Mouse (Mus musculus) neural tube, embryonic 15.5 days (tissue): Measurements from ENCODE around the gene Ntn5. TPM values are rescaled to one million over a fixed set of nuclear protein-coding genes. Genes with fewer than 3 reads are reported as not detected.
A peak's percentile ranks its signal among the peaks of the same experiment; 100 is the strongest.

Source experiments
- ATAC-seq: fragments of 200-750 bp; cut with Nextera tagmentation; 2 replicates; pipeline ENCODE4 v1.8.0; 2017; ENCODE audit warnings: mild to moderate bottlenecking, moderate TSS enrichment, moderate library complexity; ENCODE audit not compliant: low FRiP score
- H3K27ac ChIP-seq: fragments of 300-500 bp; sonication (generic); replicated peaks from 2 replicates; pipeline ENCODE4 v1.5.1; 2015; ENCODE audit warnings: mild to moderate bottlenecking, inconsistent platforms
- H3K27me3 ChIP-seq: fragments of 300-500 bp; sonication (generic); replicated peaks from 2 replicates; pipeline ENCODE4 v1.6.1; 2015; ENCODE audit warnings: inconsistent platforms
- H3K36me3 ChIP-seq: fragments of 300-500 bp; sonication (generic); 2 replicates; pipeline ENCODE4 v1.6.1; 2015; ENCODE audit warnings: inconsistent platforms
- H3K4me1 ChIP-seq: fragments of 300-500 bp; sonication (generic); 2 replicates; pipeline ENCODE4 v1.6.1; 2015; ENCODE audit warnings: inconsistent platforms
- H3K4me2 ChIP-seq: fragments of 300-500 bp; sonication (generic); 2 replicates; pipeline ENCODE4 v1.6.1; 2015; ENCODE audit warnings: inconsistent platforms, mild to moderate bottlenecking, moderate library complexity
- H3K4me3 ChIP-seq: fragments of 300-500 bp; sonication (generic); replicated peaks from 2 replicates; pipeline ENCODE4 v1.5.1; 2015; ENCODE audit warnings: mild to moderate bottlenecking, inconsistent platforms
- H3K9ac ChIP-seq: fragments of 300-500 bp; sonication (generic); replicated peaks from 2 replicates; pipeline ENCODE4 v1.6.1; 2015; ENCODE audit warnings: mild to moderate bottlenecking, inconsistent platforms
- H3K9me3 ChIP-seq: fragments of 300-500 bp; sonication (generic); replicated peaks from 2 replicates; pipeline ENCODE4 v1.6.1; 2016; ENCODE audit warnings: inconsistent platforms
- WGBS: fragments of 180-500 bp; shearing (Covaris S2); methylation state at CpG from one replicate; pipeline ENCODE4 v1.1.7; 2015; ENCODE audit warnings: mixed read lengths; 5-methylcytosine and 5-hydroxymethylcytosine counted together
- polyA plus RNA-seq: library from polyadenylated mRNA; unstranded; fragments of >200 nt; fragmentation: Nextera tagmentation; extraction: Ambion mirVana; gene quantifications from 2 replicates; pipeline ENCODE4 v1.2.1, GENCODE M21; 2015

The Ntn5 gene
- polyA plus RNA-seq, 1 experiment from 2014 or later, result 1.9 TPM

- Histone ChIP-seq H3K9me3 (no peaks in the 10 kb centered on the region), H3K27ac (no peak overlapping the region), H3K4me2 (no peak overlapping the region), H3K27me3 (no peaks in the 10 kb centered on the region), H3K4me3 (no peak overlapping the region), H3K9ac (no peak overlapping the region), H3K36me3 (no peaks in the 10 kb centered on the region), H3K4me1 (peaks cover 12% of the 10 kb centered on the region)
- ATAC-seq, result no peak
- 66% methylated on average over 3 of the region's 3 CpGs for WGBS
These were observed 3.0 kb downstream of the Ntn5 start for GRCm38 (mm10) chr7:45686841-45687240.

GRCm38 (mm10) chr7:45689099-45689498, 5.3 kb downstream of the Ntn5 start:
- Histone ChIP-seq H3K9ac (no peak overlapping the region), H3K9me3 (no peaks in the 10 kb centered on the region), H3K36me3 (no peaks in the 10 kb centered on the region), H3K27me3 (no peaks in the 10 kb centered on the region), H3K27ac (no peak overlapping the region), H3K4me2 (no peak overlapping the region), H3K4me1 (peaks cover 6% of the 10 kb centered on the region), H3K4me3 (no peak overlapping the region)
- ATAC-seq, result no peak
- 55% methylated on average over 6 of the region's 6 CpGs for WGBS

GRCm38 (mm10) chr7:45689800-45690199, 6.0 kb downstream of the Ntn5 start:
- Histone ChIP-seq H3K27me3 (no peaks in the 10 kb centered on the region), H3K4me2 (no peak overlapping the region), H3K27ac (no peak overlapping the region), H3K4me1 (peaks cover 6% of the 10 kb centered on the region), H3K36me3 (no peaks in the 10 kb centered on the region), H3K4me3 (no peak overlapping the region), H3K9ac (no peak overlapping the region), H3K9me3 (no peaks in the 10 kb centered on the region)
- WGBS, result 86% methylated on average over 11 of the region's 11 CpGs
- ATAC-seq, result no peak

GRCm38 (mm10) chr7:45692364-45692763, 8.5 kb downstream of the Ntn5 start:
- Histone ChIP-seq H3K9me3 (no peaks in the 10 kb centered on the region), H3K9ac (no peak overlapping the region), H3K36me3 (no peaks in the 10 kb centered on the region), H3K27ac (no peak overlapping the region), H3K27me3 (no peaks in the 10 kb centered on the region), H3K4me2 (no peak overlapping the region), H3K4me1 (no peaks in the 10 kb centered on the region), H3K4me3 (no peak overlapping the region)
- WGBS, result 92% methylated on average over 2 of the region's 2 CpGs
- ATAC-seq, result no peak

- Histone ChIP-seq H3K27ac (no peak within 1 kb of the TSS), H3K4me1 (peaks cover 4% of the 10 kb centered on the region; the same call in 1 of the 2 replicates), H3K4me3 (no peak within 1 kb of the TSS), H3K27me3 (0 out of 2 replicates have a peak, but pooled peaks cover 5% of the 10 kb centered on the region), H3K36me3 (no peaks in the 10 kb centered on the region), H3K4me2 (no peak within 1 kb of the TSS), H3K9ac (no peak within 1 kb of the TSS), H3K9me3 (no peaks in the 10 kb centered on the region)
- no peak for ATAC-seq
- WGBS, result 88% methylated on average over 50 of the region's 50 CpGs
These were observed 10.2 kb downstream of the Ntn5 start, which contains the start of gene Sec1 for GRCm38 (mm10) chr7:45693921-45694591. TSS of gene Sec1 (minus strand) at chr7:45694402.

GRCm38 (mm10) chr7:45695098-45695497, 11.3 kb downstream of the Ntn5 start:
- Histone ChIP-seq H3K27me3 (0 out of 2 replicates have a peak, but pooled peaks cover 5% of the 10 kb centered on the region), H3K9me3 (no peaks in the 10 kb centered on the region), H3K4me1 (peaks cover 14% of the 10 kb centered on the region), H3K9ac (no peak overlapping the region), H3K27ac (no peak overlapping the region), H3K36me3 (no peaks in the 10 kb centered on the region), H3K4me2 (no peak overlapping the region), H3K4me3 (no peak overlapping the region)
- 7% methylated on average over 6 of the region's 6 CpGs for WGBS
- no peak for ATAC-seq

- no peak for ATAC-seq
- Histone ChIP-seq H3K27me3 (0 out of 2 replicates have a peak, but pooled peaks cover 5% of the 10 kb centered on the region), H3K4me2 (no peak overlapping the region), H3K4me1 (peaks cover 38% of the 10 kb centered on the region), H3K4me3 (no peak overlapping the region), H3K27ac (no peak overlapping the region), H3K36me3 (no peaks in the 10 kb centered on the region), H3K9ac (no peak overlapping the region), H3K9me3 (no peaks in the 10 kb centered on the region)
- WGBS, result 85% methylated on average over 6 of the region's 7 CpGs
These were observed 14.1 kb downstream of the Ntn5 start for GRCm38 (mm10) chr7:45697894-45698293.

GRCm38 (mm10) chr7:45699523-45700141, 15.8 kb downstream of the Ntn5 start, which contains the start of gene Car11:
TSS of gene Car11 (plus strand) at chr7:45699843.
- Histone ChIP-seq H3K4me2 (peak within 1 kb of the TSS; percentile 96), H3K4me3 (peak within 1 kb of the TSS; percentile 58), H3K4me1 (peaks cover 51% of the 10 kb centered on the region), H3K9ac (peak within 1 kb of the TSS; percentile 80), H3K9me3 (no peaks in the 10 kb centered on the region), H3K36me3 (no peaks in the 10 kb centered on the region), H3K27me3 (0 out of 2 replicates have a peak, but pooled peaks cover 5% of the 10 kb centered on the region), H3K27ac (peak within 1 kb of the TSS; percentile 81)
- ATAC-seq, result peak; percentile 6
- under 1% methylated on average over 36 of the region's 36 CpGs for WGBS

- Histone ChIP-seq H3K27ac (peak overlapping the region; percentile 81), H3K27me3 (0 out of 2 replicates have a peak, but pooled peaks cover 5% of the 10 kb centered on the region), H3K4me1 (peaks cover 55% of the 10 kb centered on the region), H3K36me3 (no peaks in the 10 kb centered on the region), H3K4me2 (peak overlapping the region; percentile 96), H3K4me3 (peak overlapping the region; percentile 58), H3K9me3 (no peaks in the 10 kb centered on the region), H3K9ac (peak overlapping the region; percentile 80)
- under 1% methylated on average over 20 of the region's 20 CpGs for WGBS
- 0 out of 2 replicates have a peak, but pooled peaks have one; percentile 1 for ATAC-seq
These were observed 16.6 kb downstream of the Ntn5 start for GRCm38 (mm10) chr7:45700301-45701015.

- Histone ChIP-seq H3K27me3 (0 out of 2 replicates have a peak, but pooled peaks cover 5% of the 10 kb centered on the region), H3K4me1 (peaks cover 61% of the 10 kb centered on the region), H3K4me2 (peak overlapping the region; percentile 96), H3K27ac (peak overlapping the region; percentile 81; the same call in 1 of the 2 replicates), H3K36me3 (no peaks in the 10 kb centered on the region), H3K9me3 (no peaks in the 10 kb centered on the region), H3K9ac (peak overlapping the region; percentile 80), H3K4me3 (peak overlapping the region; percentile 58)
- no peak for ATAC-seq
- WGBS, result 26% methylated on average over 11 of the region's 11 CpGs
These were observed 17.2 kb downstream of the Ntn5 start for GRCm38 (mm10) chr7:45701072-45701471.

- WGBS, result 88% methylated on average over 11 of the region's 11 CpGs
- peaks cover 67% of the 10 kb centered on the region for H3K4me1 ChIP-seq
- H3K27ac ChIP-seq, result no peak overlapping the region
- no peak overlapping the region for H3K9ac ChIP-seq
- H3K36me3 ChIP-seq, result no peaks in the 10 kb centered on the region
- peak overlapping the region; percentile 58; the same call in 1 of the 2 replicates for H3K4me3 ChIP-seq
- H3K27me3 ChIP-seq, result 0 out of 2 replicates have a peak, but pooled peaks cover 5% of the 10 kb centered on the region
- H3K4me2 ChIP-seq, result peak overlapping the region; percentile 96
- ATAC-seq, result no peak
- no peaks in the 10 kb centered on the region for H3K9me3 ChIP-seq
These were observed 17.8 kb downstream of the Ntn5 start for GRCm38 (mm10) chr7:45701607-45702006.
